Mouse (Mus musculus) hindbrain, postnatal 0 days (tissue): ENCODE results near the gene Nlrp9b. TPM values are rescaled to one million over a fixed set of nuclear protein-coding genes. Genes with fewer than 3 reads are reported as not detected.
A peak's percentile ranks its signal among the peaks of the same experiment; 100 is the strongest.
"Not testable (repeated sequence)": the region's sequence is repeated elsewhere in the genome, so short reads cannot be mapped to it uniquely, and the experiment has no call there.

Source experiments
- ATAC-seq: fragments of 200-750 bp; cut with Nextera tagmentation; 2 replicates; pipeline ENCODE4 v1.8.0; 2017; ENCODE audit warnings: mild to moderate bottlenecking, moderate TSS enrichment, moderate library complexity
- DNase-seq: peaks from one replicate; pipeline ENCODE4 v3.0.0-alpha.2; 2015; ENCODE audit warnings: low spot score
- H3K27ac ChIP-seq: fragments of 300-500 bp; sonication (generic); 2 replicates; pipeline ENCODE4 v1.5.1; 2014; ENCODE audit warnings: mild to moderate bottlenecking
- H3K27me3 ChIP-seq: fragments of 300-500 bp; sonication (generic); 2 replicates; pipeline ENCODE4 v1.6.1; 2014; ENCODE audit warnings: low read length, mixed read lengths; ENCODE audit not compliant: insufficient read depth
- H3K36me3 ChIP-seq: fragments of 300-500 bp; sonication (generic); 2 replicates; pipeline ENCODE4 v1.6.1; 2014; ENCODE audit warnings: low read length, mixed read lengths; ENCODE audit not compliant: insufficient read depth
- H3K4me1 ChIP-seq: fragments of 300-500 bp; sonication (generic); 2 replicates; pipeline ENCODE4 v1.6.1; 2014; ENCODE audit warnings: antibody characterized with exemption, low read length, mixed read lengths; ENCODE audit not compliant: insufficient read depth
- H3K4me2 ChIP-seq: fragments of 300-500 bp; sonication (generic); 2 replicates; pipeline ENCODE4 v1.6.1; 2014; ENCODE audit warnings: low read depth, mild to moderate bottlenecking, low read length, moderate library complexity, mixed read lengths
- H3K4me3 ChIP-seq: fragments of 300-500 bp; sonication (generic); 2 replicates; pipeline ENCODE4 v1.5.1; 2014; ENCODE audit warnings: low read length
- H3K9ac ChIP-seq: fragments of 300-500 bp; sonication (generic); replicated peaks from 2 replicates; pipeline ENCODE4 v1.6.1; 2014; ENCODE audit warnings: mild to moderate bottlenecking, low read length, moderate library complexity, mixed read lengths
- H3K9me3 ChIP-seq: fragments of 300-500 bp; sonication (generic); 2 replicates; pipeline ENCODE4 v1.6.1; 2016; ENCODE audit warnings: low read length, mixed read lengths
- CTCF ChIP-seq: IDR thresholded peaks from 2 replicates; pipeline ENCODE4 v1.5.1; 2016; ENCODE audit warnings: antibody characterized with exemption, control low read depth, low read depth
- WGBS: fragments of 180-500 bp; shearing (Covaris S2); extraction: QIAGEN DNeasy Blood & Tissue Kit; methylation state at CpG from one replicate; pipeline ENCODE4 v1.1.7; 2014; 5-methylcytosine and 5-hydroxymethylcytosine counted together
- polyA plus RNA-seq: library from polyadenylated mRNA; unstranded; fragments of >200 nt; fragmentation: Nextera tagmentation; extraction: Ambion mirVana; gene quantifications from 2 replicates; pipeline ENCODE4 v1.2.1, GENCODE M21; 2015
- total RNA-seq: library from RNA; depleted of rRNA; stranded (reverse); fragments of >200 nt; gene quantifications from 2 replicates; pipeline ENCODE4 v1.2.3, GENCODE M21; 2014; rRNA removed

Nlrp9b gene
- total RNA-seq (not detected in 2 replicates), polyA plus RNA-seq (not detected in 2 replicates)

GRCm38 (mm10) chr7:19991165-19991564, at the start of gene Nlrp9b:
Gene Nlrp9b, plus strand, starts transcription at chr7:19991465.
- not testable (repeated sequence) for H3K4me3 ChIP-seq, H3K27me3 ChIP-seq, H3K9ac ChIP-seq, H3K27ac ChIP-seq, H3K36me3 ChIP-seq, ATAC-seq, H3K9me3 ChIP-seq, H3K4me1 ChIP-seq, H3K4me2 ChIP-seq, DNase-seq
- 69% methylated on average over 8 of the region's 8 CpGs for WGBS

DNA sequence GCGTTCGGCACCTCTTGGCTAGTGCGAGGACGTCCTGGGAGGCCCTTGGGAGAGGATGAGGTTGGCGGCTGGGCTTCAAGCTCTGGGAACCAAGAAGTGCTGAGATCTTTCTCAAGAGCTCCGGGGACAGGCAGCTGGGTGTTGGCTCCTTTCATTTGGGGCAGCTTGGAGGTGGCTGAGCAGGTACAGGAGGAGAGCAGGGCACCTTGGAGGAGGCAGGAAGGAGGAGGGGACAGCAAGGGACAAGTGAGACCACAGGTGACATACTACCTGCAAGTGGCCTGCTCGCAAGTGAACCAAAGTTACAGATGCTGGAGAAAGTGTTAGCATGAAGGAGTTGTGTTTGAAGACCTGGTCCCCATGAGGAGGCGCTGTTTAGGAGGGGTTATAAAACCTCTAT, 46.6 kb upstream of the Nlrp9b start:
- Histone ChIP-seq H3K9me3 (no peaks in the 10 kb centered on the region), H3K9ac (no peak overlapping the region), H3K4me1 (no peaks in the 10 kb centered on the region), H3K36me3 (no peaks in the 10 kb centered on the region), H3K4me3 (no peak overlapping the region), H3K27ac (no peak overlapping the region), H3K27me3 (no peaks in the 10 kb centered on the region), H3K4me2 (no peak overlapping the region)
- ATAC-seq (no peak), DNase-seq (no peak)
- WGBS: 92% methylated on average over 8 of the region's 8 CpGs
- TF ChIP-seq CTCF: no peak

GRCm38 (mm10) chr7:19945201-19945600, 46.1 kb upstream of the Nlrp9b start:
- ATAC-seq: no peak
- no peak overlapping the region for H3K4me2 ChIP-seq
- WGBS: 91% methylated on average over 5 of the region's 5 CpGs
- H3K9ac ChIP-seq: no peak overlapping the region
- no peak for DNase-seq
- H3K4me3 ChIP-seq: no peak overlapping the region
- H3K4me1 ChIP-seq: no peaks in the 10 kb centered on the region
- H3K27me3 ChIP-seq: no peaks in the 10 kb centered on the region
- H3K36me3 ChIP-seq: no peaks in the 10 kb centered on the region
- no peak overlapping the region for H3K27ac ChIP-seq
- TF ChIP-seq CTCF: no peak
- H3K9me3 ChIP-seq: no peaks in the 10 kb centered on the region

- TF ChIP-seq CTCF: no peak
- H3K4me1 ChIP-seq: no peaks in the 10 kb centered on the region
- DNase-seq: no peak
- no peak overlapping the region for H3K27ac ChIP-seq
- H3K27me3 ChIP-seq: no peaks in the 10 kb centered on the region
- no peaks in the 10 kb centered on the region for H3K9me3 ChIP-seq
- no peaks in the 10 kb centered on the region for H3K36me3 ChIP-seq
- no peak overlapping the region for H3K4me2 ChIP-seq
- no peak for ATAC-seq
- H3K9ac ChIP-seq: no peak overlapping the region
- no peak overlapping the region for H3K4me3 ChIP-seq
- whole genome bisulfite sequencing: 89% methylated on average over 13 of the region's 13 CpGs
Observed at GRCm38 (mm10) chr7:19945821-19946515, 45.3 kb upstream of the Nlrp9b start.

GRCm38 (mm10) chr7:19948956-19949355, 42.3 kb upstream of the Nlrp9b start:
- no peak for TF ChIP-seq CTCF
- no peak overlapping the region for H3K9ac ChIP-seq
- no peak overlapping the region for H3K4me2 ChIP-seq
- no peak overlapping the region for H3K4me3 ChIP-seq
- H3K27ac ChIP-seq: no peak overlapping the region
- H3K9me3 ChIP-seq: no peaks in the 10 kb centered on the region
- 79% methylated on average over 12 of the region's 12 CpGs for WGBS
- ATAC-seq: no peak
- DNase-seq: no peak
- H3K4me1 ChIP-seq: no peaks in the 10 kb centered on the region
- H3K27me3 ChIP-seq: no peaks in the 10 kb centered on the region
- no peaks in the 10 kb centered on the region for H3K36me3 ChIP-seq

DNA sequence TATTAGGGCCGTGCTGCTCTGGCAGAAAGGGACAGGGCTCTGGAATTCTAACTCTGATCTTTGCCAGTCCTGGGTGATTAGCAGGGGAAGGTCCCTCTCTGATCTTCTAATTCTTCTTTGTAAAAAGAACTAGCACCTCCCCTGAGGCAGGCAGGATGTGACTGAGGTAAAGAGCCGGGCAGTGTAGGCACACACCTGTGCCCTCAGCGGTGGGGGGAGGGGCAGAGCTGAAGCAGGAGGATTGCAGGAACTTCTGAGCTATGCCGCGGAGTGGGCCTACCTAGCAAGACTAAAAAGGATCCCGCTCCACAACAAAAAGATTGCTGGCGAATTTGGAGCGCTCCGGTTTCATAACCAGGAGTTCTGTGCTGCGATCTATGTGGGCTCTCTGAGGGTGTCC, 41.3 kb upstream of the Nlrp9b start:
- no peaks in the 10 kb centered on the region for H3K9me3 ChIP-seq
- H3K4me2 ChIP-seq: no peak overlapping the region
- H3K27ac ChIP-seq: no peak overlapping the region
- no peak for ATAC-seq
- H3K36me3 ChIP-seq: no peaks in the 10 kb centered on the region
- no peak for DNase-seq
- WGBS: 67% methylated on average over 10 of the region's 10 CpGs
- H3K9ac ChIP-seq: 0 out of 2 replicates have a peak overlapping the region, but pooled peaks have one; percentile 17
- no peaks in the 10 kb centered on the region for H3K4me1 ChIP-seq
- no peaks in the 10 kb centered on the region for H3K27me3 ChIP-seq
- no peak overlapping the region for H3K4me3 ChIP-seq
- no peak for TF ChIP-seq CTCF

DNA sequence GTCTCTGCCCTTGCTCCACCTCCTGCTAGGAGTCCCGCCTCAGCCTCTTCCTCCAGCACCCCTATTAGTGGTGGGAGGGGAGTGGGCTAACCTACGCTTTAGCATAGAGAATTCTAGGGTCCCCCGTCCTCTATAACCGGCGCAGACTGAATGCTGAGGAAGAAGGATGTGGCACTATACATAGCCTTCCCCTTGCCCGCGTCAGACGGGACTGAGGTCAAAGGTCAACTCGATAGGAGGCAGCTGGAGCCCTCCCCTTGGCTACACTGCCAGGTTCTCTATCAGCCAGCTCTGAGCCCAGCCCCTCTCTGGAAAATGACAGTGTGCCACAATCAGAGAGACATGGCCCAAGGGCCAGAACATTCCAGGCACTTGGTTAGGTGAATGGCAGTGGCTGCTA, 40.7 kb upstream of the Nlrp9b start, which contains the start of gene Igsf23:
Gene Igsf23, minus strand, starts transcription at position 168 of the 400 bp plus-strand sequence.
- Histone ChIP-seq H3K27me3 (no peaks in the 10 kb centered on the region), H3K36me3 (no peaks in the 10 kb centered on the region), H3K4me2 (no peak within 1 kb of the TSS), H3K27ac (no peak within 1 kb of the TSS), H3K4me1 (no peaks in the 10 kb centered on the region), H3K9ac (0 out of 2 replicates have a peak within 1 kb of the TSS, but pooled peaks have one; percentile 17), H3K9me3 (no peaks in the 10 kb centered on the region), H3K4me3 (no peak within 1 kb of the TSS)
- DNase-seq (no peak), ATAC-seq (no peak)
- WGBS: 54% methylated on average over 9 of the region's 9 CpGs
- no peak for TF ChIP-seq CTCF
